Mouse (Mus musculus): ENCODE data around the gene Kank3.

The Kank3 gene

DNA sequence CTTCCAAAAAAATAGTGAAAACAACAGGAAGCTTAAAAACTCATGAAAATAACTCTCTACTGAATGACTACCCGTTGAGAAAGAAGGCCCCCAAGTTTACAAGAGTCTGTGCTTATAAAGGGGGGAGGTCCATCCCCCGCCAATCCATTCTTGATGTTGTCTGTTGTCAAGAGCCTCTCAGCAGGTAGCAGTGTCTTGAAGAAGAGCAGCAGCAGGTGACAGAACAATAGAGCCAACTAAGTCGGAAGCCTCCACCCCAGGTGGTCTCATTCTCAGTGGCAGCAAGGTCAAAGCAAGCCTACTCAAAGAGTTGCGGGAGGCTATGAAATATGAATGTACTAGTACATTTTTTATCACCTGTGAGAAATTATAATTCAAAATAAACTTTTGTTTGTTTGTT, 47.5 kb downstream of the Kank3 start:
- DNase-seq (ENCODE audit: low spot score) = no peak

DNA sequence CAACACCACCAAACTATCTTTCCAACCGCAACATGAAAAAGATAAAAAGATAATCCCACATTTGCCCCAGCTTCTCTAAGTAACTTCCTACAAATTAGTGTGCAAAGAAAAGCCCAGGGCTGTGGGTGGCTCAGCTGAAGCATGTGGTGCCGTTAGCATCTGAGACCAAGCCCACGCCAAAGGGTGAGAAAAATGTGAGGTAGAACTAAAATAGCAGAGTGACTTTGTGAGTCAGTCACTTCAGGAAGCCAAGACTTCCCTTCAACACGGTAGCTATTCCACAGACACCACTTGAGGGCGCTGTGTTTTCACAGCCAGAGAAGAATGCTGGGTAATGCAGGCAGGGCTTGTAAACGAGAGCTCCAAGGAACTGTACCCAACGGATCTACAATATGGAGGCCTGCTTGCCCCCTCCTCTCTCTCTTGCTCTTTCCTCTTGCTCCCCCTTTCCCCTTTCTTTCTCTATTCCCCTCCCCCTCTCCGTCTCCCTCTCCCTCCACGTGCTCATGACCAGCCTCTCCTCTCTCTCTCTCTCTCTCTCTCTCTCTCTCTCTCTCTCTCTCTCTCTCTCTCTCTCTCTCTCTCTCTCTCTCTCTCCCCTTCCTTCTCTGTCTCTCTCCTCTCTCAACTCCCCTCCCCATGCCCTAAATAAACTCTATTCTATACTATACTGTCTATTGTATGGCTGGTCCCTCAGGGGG, 55.2 kb downstream of the Kank3 start:
- no peak for DNase-seq (ENCODE audit: low spot score)
